Comparison of ENCODE assay signal across 24 mouse cellular contexts in genomic region chr16:95797141-95797540, GRCm38 (mm10).
DNase-seq lines count a peak whose midpoint lies in the region; ATAC-seq and TF ChIP-seq lines count a peak whose summit lies in the region.
"Had no signal": no experiment of that assay in that cellular context is flagged by ENCODE, and none has a peak within 500 bp of the region (broad histone marks: within the 10 kb centered on the region; RNA-seq: fewer than 3 reads in every experiment).

No protein-coding gene starts in this region.

- H3K27ac ChIP-seq in lung, embryonic 14.5 days (ENCODE audit: low read depth): peak overlapping the region; percentile 27; the same call in 1 of the 2 replicates
- H3K27ac ChIP-seq in MEL (ENCODE audit: control insufficient read depth, low read depth, low read length): no peak overlapping the region
- H3K27ac ChIP-seq in limb, embryonic 13.5 days: peak overlapping the region; percentile 65; the same call in 1 of the 2 replicates
- H3K27ac ChIP-seq: hindbrain, embryonic 14.5 days; liver, embryonic 14.5 days; stomach, embryonic 15.5 days had no signal

- peak; percentile 20 for DNase-seq in lung, embryonic 14.5 days
- no peak for DNase-seq in lung, postnatal 25 days (ENCODE audit: low spot score)
- peak; percentile 16 for DNase-seq in CD4-positive helper T cell, adult 2 months (ENCODE audit: low read depth, low spot score)
- DNase-seq in MEL (ENCODE audit: low read depth, low spot score): peak; percentile 31
- no peak for DNase-seq in left cerebral cortex, adult 11 months (ENCODE audit: low spot score)
- DNase-seq: adrenal gland, postnatal 14 days; cerebellum, adult 11 months; cerebellum, postnatal 14 days; embryo, embryonic 11 days; forebrain, postnatal 0 days; gastrocnemius, postnatal 36 days; kidney, adult 8-10 months; kidney, postnatal 36 days; layer of hippocampus, adult 9-11 months; right cerebral cortex, postnatal 25 days; thymus, postnatal 14 days had no signal

- no peaks in the 10 kb centered on the region for H3K79me2 ChIP-seq in MEL (ENCODE audit: control insufficient read depth, insufficient read depth, low read length, poor library complexity)

- H3K4me3 ChIP-seq in lung, embryonic 14.5 days (ENCODE audit: low read depth, low read length): no peak overlapping the region
- H3K4me3 ChIP-seq in MEL (ENCODE audit: control insufficient read depth in 1 of 2, insufficient read depth in 1 of 2, low read depth in 2 of 2, low read length in 2 of 2): no peak overlapping the region
- no peak overlapping the region for H3K4me3 ChIP-seq in limb, embryonic 13.5 days
- H3K4me3 ChIP-seq: heart, embryonic 12.5 days; stomach, embryonic 15.5 days had no signal

- no peak overlapping the region for H3K4me2 ChIP-seq in lung, embryonic 14.5 days
- H3K4me2 ChIP-seq in limb, embryonic 13.5 days (replicated peaks): no peak overlapping the region
- H3K4me2 ChIP-seq: heart, embryonic 12.5 days; hindbrain, embryonic 14.5 days; stomach, embryonic 15.5 days had no signal

- TF ChIP-seq RAD21 in MEL (IDR thresholded peaks at IDR 0.05; ENCODE audit: low read depth, low read length): no peak

- 56% methylated on average over 2 of the region's 2 CpGs for WGBS in lung, embryonic 14.5 days
- WGBS in limb, embryonic 13.5 days: 64% methylated on average over 2 of the region's 2 CpGs

- H3K27me3 ChIP-seq in lung, embryonic 14.5 days (ENCODE audit: insufficient read depth, low read length): no peaks in the 10 kb centered on the region
- no peaks in the 10 kb centered on the region for H3K27me3 ChIP-seq in MEL (ENCODE audit: control insufficient read depth in 1 of 2, insufficient read depth in 2 of 2, low read length in 2 of 2)
- H3K27me3 ChIP-seq in limb, embryonic 13.5 days: no peaks in the 10 kb centered on the region
- H3K27me3 ChIP-seq: heart, embryonic 12.5 days; stomach, embryonic 15.5 days had no signal

- H3K9ac ChIP-seq in lung, embryonic 14.5 days: no peak overlapping the region
- H3K9ac ChIP-seq in MEL (ENCODE audit: control insufficient read depth, low read depth, low read length, poor library complexity, severe bottlenecking): no peak overlapping the region
- no peak overlapping the region for H3K9ac ChIP-seq in limb, embryonic 13.5 days
- H3K9ac ChIP-seq: forebrain, postnatal 0 days; heart, embryonic 12.5 days; hindbrain, embryonic 14.5 days; liver, embryonic 14.5 days; stomach, embryonic 15.5 days had no signal

- TF ChIP-seq POLR2A in MEL (IDR thresholded peaks at IDR 0.05; ENCODE audit: control insufficient read depth in 1 of 2, insufficient read depth in 1 of 2, low read depth in 1 of 2, low read length in 2 of 2, poor library complexity in 1 of 2): no peak

- peaks cover 8% of the 10 kb centered on the region; the same call in 1 of the 2 replicates for H3K4me1 ChIP-seq in lung, embryonic 14.5 days (ENCODE audit: insufficient read depth)
- peaks cover 0 to 7% of the 10 kb centered on the region in 2 experiments; a peak in 3 of 4 replicates for H3K4me1 ChIP-seq in MEL (ENCODE audit: control insufficient read depth in 1 of 2, insufficient read depth in 2 of 2, low read length in 2 of 2)
- H3K4me1 ChIP-seq in limb, embryonic 13.5 days: peaks cover 60% of the 10 kb centered on the region
- H3K4me1 ChIP-seq: stomach, embryonic 15.5 days had no signal

- TF ChIP-seq EP300 in MEL (IDR thresholded peaks at IDR 0.05; ENCODE audit: low read depth in 1 of 2, low read length in 2 of 2): no peak

- TF ChIP-seq CTCF in lung, embryonic 14.5 days (IDR thresholded peaks at IDR 0.05; ENCODE audit: low read depth): no peak
- no peak for TF ChIP-seq CTCF in MEL (IDR thresholded peaks at IDR 0.05 in 2 of 3, conservative IDR thresholded peaks at IDR 0.05 in 1 of 3; ENCODE audit: control insufficient read depth in 1 of 3, insufficient read depth in 1 of 3, low read depth in 2 of 3, low read length in 3 of 3, poor library complexity in 1 of 3, severe bottlenecking in 1 of 3)

- H3K9me3 ChIP-seq in lung, embryonic 14.5 days (ENCODE audit: low read depth, low read length): no peaks in the 10 kb centered on the region
- no peaks in the 10 kb centered on the region for H3K9me3 ChIP-seq in MEL (replicated peaks; ENCODE audit: insufficient read depth, low read length)
- H3K9me3 ChIP-seq in limb, embryonic 13.5 days: no peaks in the 10 kb centered on the region
- H3K9me3 ChIP-seq: heart, embryonic 12.5 days; stomach, embryonic 15.5 days had no signal

- no peaks in the 10 kb centered on the region for H3K36me3 ChIP-seq in lung, embryonic 14.5 days (ENCODE audit: insufficient read depth)
- peaks cover 0 to 10% of the 10 kb centered on the region in 2 experiments; a peak in 2 of 4 replicates for H3K36me3 ChIP-seq in MEL (ENCODE audit: control insufficient read depth in 1 of 2, insufficient read depth in 2 of 2, low read length in 2 of 2)
- no peaks in the 10 kb centered on the region for H3K36me3 ChIP-seq in limb, embryonic 13.5 days
- H3K36me3 ChIP-seq: heart, embryonic 12.5 days; stomach, embryonic 15.5 days had no signal

- no peak for ATAC-seq in lung, embryonic 14.5 days (ENCODE audit: insufficient read depth)
- no peak for ATAC-seq in limb, embryonic 13.5 days (ENCODE audit: low FRiP score, low read depth)
- ATAC-seq in cerebellum, adult (ENCODE audit: insufficient number of reproducible peaks, low FRiP score, low TSS enrichment): no peak
- ATAC-seq: activated CD4-positive, CD25-positive, alpha-beta regulatory T cell, adult 4 months; forebrain, postnatal 0 days; midbrain, embryonic 16.5 days had no signal

TF ChIP-seq in MEL, 35 proteins besides CTCF, POLR2A, EP300 and RAD21:
- TF ChIP-seq MAFK (IDR thresholded peaks at IDR 0.05; ENCODE audit: borderline replicate concordance, low read depth, low read length) (no peak), POLR2AphosphoS5 (IDR thresholded peaks at IDR 0.05; ENCODE audit: borderline replicate concordance, low read depth, low read length) (no peak), USF2 (IDR thresholded peaks at IDR 0.05; ENCODE audit: borderline replicate concordance in 1 of 2, insufficient read depth in 1 of 2, low read depth in 1 of 2, low read length in 2 of 2) (no peak), MYB (IDR thresholded peaks at IDR 0.05; ENCODE audit: low read depth, low read length) (no peak), RCOR1 (IDR thresholded peaks at IDR 0.05; ENCODE audit: low read depth, low read length) (no peak), MAX (IDR thresholded peaks at IDR 0.05; ENCODE audit: low read length) (no peak), KAT2A (conservative IDR thresholded peaks at IDR 0.05; ENCODE audit: low read depth, low read length) (no peak), NELFE (IDR thresholded peaks at IDR 0.05; ENCODE audit: low read depth, low read length) (no peak), SIN3A (IDR thresholded peaks at IDR 0.05; ENCODE audit: low read length) (no peak), ZMIZ1 (IDR thresholded peaks at IDR 0.05; ENCODE audit: low read depth, low read length) (no peak), GABPA (IDR thresholded peaks at IDR 0.05; ENCODE audit: low read depth, low read length) (no peak), ZC3H11A (IDR thresholded peaks at IDR 0.05; ENCODE audit: low read depth, low read length) (no peak), MXI1 (IDR thresholded peaks at IDR 0.05; ENCODE audit: low read depth, low read length) (no peak), TBP (IDR thresholded peaks at IDR 0.05; ENCODE audit: low read depth, low read length) (no peak), GATA1 (IDR thresholded peaks at IDR 0.05; ENCODE audit: low read depth, low read length) (no peak), TCF12 (IDR thresholded peaks at IDR 0.05; ENCODE audit: low read depth, low read length) (no peak), NRF1 (IDR thresholded peaks at IDR 0.05; ENCODE audit: insufficient read depth, low read depth, low read length, poor library complexity, severe bottlenecking) (no peak)
TF ChIP-seq in MEL: peak in this region for 0.

Comparison
In these comparisons a context has a peak if more than half of its experiments do, and no peak if none do; other contexts are left out.
1. DNase-seq: peak in lung, embryonic 14.5 days (single experiment), CD4-positive helper T cell, adult 2 months (single experiment) and MEL (single experiment); none in lung, postnatal 25 days (single experiment) and left cerebral cortex, adult 11 months (single experiment).